Mouse (Mus musculus): Measurements from ENCODE around the gene Casr. TPM values are rescaled to one million over a fixed set of nuclear protein-coding genes. Genes with fewer than 3 reads are reported as not detected.

Gene Casr
- polyA plus RNA-seq, 1 experiment: 1.00 TPM

- H3K27ac ChIP-seq (ENCODE audit: control insufficient read depth, insufficient read depth, low read length): no peak overlapping the region
- WGBS: 70% methylated on average over 2 of the region's 2 CpGs
- no peak for TF ChIP-seq CTCF (IDR thresholded peaks at IDR 0.05; ENCODE audit: borderline replicate concordance, control insufficient read depth, extremely low read depth, insufficient read depth, low read length, poor library complexity)
- no peak for TF ChIP-seq POLR2A (IDR thresholded peaks at IDR 0.05; ENCODE audit: control insufficient read depth, extremely low read depth, insufficient read depth, low read length, poor library complexity)
- no peaks in the 10 kb centered on the region for H3K36me3 ChIP-seq (ENCODE audit: control insufficient read depth, insufficient read depth, low read length)
- no peak for DNase-seq
- no peaks in the 10 kb centered on the region for H3K27me3 ChIP-seq (ENCODE audit: control insufficient read depth, insufficient read depth, low read length)
- H3K4me3 ChIP-seq (ENCODE audit: control insufficient read depth, insufficient read depth, low read length): no peak overlapping the region
- H3K4me1 ChIP-seq (replicated peaks; ENCODE audit: control insufficient read depth, insufficient read depth, low read length): no peaks in the 10 kb centered on the region
These were observed 101.5 kb downstream of the Casr start for GRCm38 (mm10) chr16:36460426-36460825.

GRCm38 (mm10) chr16:36455342-36455802 is 106.6 kb downstream of the Casr start, which contains the start of gene Stfa3:
Gene Stfa3 (minus strand): TSS chr16:36455392.
- no peak within 1 kb of the TSS for H3K4me3 ChIP-seq (ENCODE audit: control insufficient read depth, insufficient read depth, low read length)
- TF ChIP-seq CTCF (IDR thresholded peaks at IDR 0.05; ENCODE audit: borderline replicate concordance, control insufficient read depth, extremely low read depth, insufficient read depth, low read length, poor library complexity) (no peak), POLR2A (IDR thresholded peaks at IDR 0.05; ENCODE audit: control insufficient read depth, extremely low read depth, insufficient read depth, low read length, poor library complexity) (no peak)
- no peak within 1 kb of the TSS for H3K27ac ChIP-seq (ENCODE audit: control insufficient read depth, insufficient read depth, low read length)
- no peaks in the 10 kb centered on the region for H3K36me3 ChIP-seq (ENCODE audit: control insufficient read depth, insufficient read depth, low read length)
- no peak for DNase-seq
- H3K4me1 ChIP-seq (replicated peaks; ENCODE audit: control insufficient read depth, insufficient read depth, low read length): no peaks in the 10 kb centered on the region
- WGBS: 60% methylated on average over 4 of the region's 4 CpGs
- H3K27me3 ChIP-seq (ENCODE audit: control insufficient read depth, insufficient read depth, low read length): no peaks in the 10 kb centered on the region

Other genes starting within 250 kb of the Casr start
- not detected in 2 replicates for gene BC117090, start 227.8 kb downstream of the Casr start, polyA plus RNA-seq (2012; rRNA removed)
- gene BC100530, start 194.4 kb downstream of the Casr start, polyA plus RNA-seq (2012; rRNA removed): not detected in 2 replicates
- not detected in 2 replicates for gene Stfa2, start 153.7 kb downstream of the Casr start, polyA plus RNA-seq (2012; rRNA removed)
- gene Stfa3, start 106.7 kb downstream of the Casr start, polyA plus RNA-seq (2012; rRNA removed): not detected in 2 replicates
- gene Cd86, start 103.9 kb upstream of the Casr start, polyA plus RNA-seq (2012; rRNA removed): 10.7 and 15.3 TPM in 2 replicates
- 6.5 and 7.1 TPM in 2 replicates for gene Ildr1, start 131.8 kb upstream of the Casr start, polyA plus RNA-seq (2012; rRNA removed)
- gene Slc15a2, start 222.8 kb upstream of the Casr start, polyA plus RNA-seq (2012; rRNA removed): 5.5 and 7.1 TPM in 2 replicates